Mouse (Mus musculus) lung, embryonic 14.5 days (tissue): ENCODE measurements around the gene Fhl2. TPM values are rescaled to one million over a fixed set of nuclear protein-coding genes. Genes with fewer than 3 reads are reported as not detected.
"Not testable (repeated sequence)": the region's sequence is repeated elsewhere in the genome, so short reads cannot be mapped to it uniquely, and the experiment has no call there.

Source experiments
- ATAC-seq: fragments of 200-750 bp; cut with Nextera tagmentation; 2 replicates; pipeline ENCODE4 v1.8.0; 2017; ENCODE audit warnings: mild to moderate bottlenecking, moderate TSS enrichment, moderate library complexity; ENCODE audit not compliant: insufficient read depth
- DNase-seq: peaks from one replicate; pipeline ENCODE4 v3.0.0-alpha.2; 2015
- H3K27ac ChIP-seq: fragments of 300-500 bp; sonication (generic); 2 replicates; pipeline ENCODE4 v1.5.1; 2014; ENCODE audit warnings: low read depth, mild to moderate bottlenecking, moderate library complexity
- H3K27me3 ChIP-seq: fragments of 300-500 bp; sonication (generic); 2 replicates; pipeline ENCODE4 v1.6.1; 2014; ENCODE audit warnings: low read length, control low read depth; ENCODE audit not compliant: insufficient read depth
- H3K36me3 ChIP-seq: fragments of 300-500 bp; sonication (generic); 2 replicates; pipeline ENCODE4 v1.6.1; 2014; ENCODE audit warnings: control low read depth; ENCODE audit not compliant: insufficient read depth
- H3K4me1 ChIP-seq: fragments of 300-500 bp; sonication (generic); 2 replicates; pipeline ENCODE4 v1.6.1; 2014; ENCODE audit warnings: antibody characterized with exemption, control low read depth; ENCODE audit not compliant: insufficient read depth
- H3K4me2 ChIP-seq: fragments of 300-500 bp; sonication (generic); 2 replicates; pipeline ENCODE4 v1.6.1; 2014; ENCODE audit warnings: mild to moderate bottlenecking
- H3K4me3 ChIP-seq: fragments of 300-500 bp; sonication (generic); 2 replicates; pipeline ENCODE4 v1.5.1; 2014; ENCODE audit warnings: low read depth, low read length
- H3K9ac ChIP-seq: fragments of 300-500 bp; sonication (generic); 2 replicates; pipeline ENCODE4 v1.6.1; 2014
- H3K9me3 ChIP-seq: fragments of 300-500 bp; sonication (generic); 2 replicates; pipeline ENCODE4 v1.6.1; 2016; ENCODE audit warnings: low read depth, low read length, control low read depth
- CTCF ChIP-seq: IDR thresholded peaks from 2 replicates; pipeline ENCODE4 v1.5.1; 2016; ENCODE audit warnings: antibody characterized with exemption, low read depth
- WGBS: fragments of 180-500 bp; shearing (Covaris S2); extraction: QIAGEN DNeasy Blood & Tissue Kit; methylation state at CpG from one replicate; pipeline ENCODE4 v1.1.7; 2014; 5-methylcytosine and 5-hydroxymethylcytosine counted together
- polyA plus RNA-seq: library from polyadenylated mRNA; unstranded; fragments of >200 nt; fragmentation: Nextera tagmentation; extraction: Ambion mirVana; gene quantifications from 2 replicates; pipeline ENCODE4 v1.2.1, GENCODE M21; 2014

Fhl2 gene
- polyA plus RNA-seq, 1 experiment from 2014 or later = 30.1 TPM

GRCm38 (mm10) chr1:43142849-43143248 lies 53.9 kb downstream of the Fhl2 start:
- H3K36me3 ChIP-seq = no peaks in the 10 kb centered on the region
- H3K27ac ChIP-seq = no peak overlapping the region
- no peaks in the 10 kb centered on the region for H3K27me3 ChIP-seq
- H3K4me1 ChIP-seq = no peaks in the 10 kb centered on the region
- DNase-seq (no peak), ATAC-seq (no peak)
- H3K9me3 ChIP-seq = no peaks in the 10 kb centered on the region
- WGBS = 77% methylated on average over 6 of the region's 6 CpGs
- H3K4me3 ChIP-seq = no peak overlapping the region
- no peak overlapping the region for H3K9ac ChIP-seq
- H3K4me2 ChIP-seq = no peak overlapping the region
- no peak for TF ChIP-seq CTCF

- Histone ChIP-seq H3K36me3 (no peaks in the 10 kb centered on the region), H3K4me1 (no peaks in the 10 kb centered on the region), H3K27me3 (no peaks in the 10 kb centered on the region), H3K4me2 (no peak overlapping the region), H3K27ac (no peak overlapping the region), H3K9me3 (no peaks in the 10 kb centered on the region), H3K9ac (no peak overlapping the region), H3K4me3 (no peak overlapping the region)
- TF ChIP-seq CTCF = no peak
- 55% methylated on average over 11 of the region's 11 CpGs for WGBS
- peak; percentile 28; the same call in 1 of the 2 replicates for ATAC-seq
- peak; percentile 45 for DNase-seq
Observed at GRCm38 (mm10) chr1:43141555-43141961, 55.2 kb downstream of the Fhl2 start.

DNA sequence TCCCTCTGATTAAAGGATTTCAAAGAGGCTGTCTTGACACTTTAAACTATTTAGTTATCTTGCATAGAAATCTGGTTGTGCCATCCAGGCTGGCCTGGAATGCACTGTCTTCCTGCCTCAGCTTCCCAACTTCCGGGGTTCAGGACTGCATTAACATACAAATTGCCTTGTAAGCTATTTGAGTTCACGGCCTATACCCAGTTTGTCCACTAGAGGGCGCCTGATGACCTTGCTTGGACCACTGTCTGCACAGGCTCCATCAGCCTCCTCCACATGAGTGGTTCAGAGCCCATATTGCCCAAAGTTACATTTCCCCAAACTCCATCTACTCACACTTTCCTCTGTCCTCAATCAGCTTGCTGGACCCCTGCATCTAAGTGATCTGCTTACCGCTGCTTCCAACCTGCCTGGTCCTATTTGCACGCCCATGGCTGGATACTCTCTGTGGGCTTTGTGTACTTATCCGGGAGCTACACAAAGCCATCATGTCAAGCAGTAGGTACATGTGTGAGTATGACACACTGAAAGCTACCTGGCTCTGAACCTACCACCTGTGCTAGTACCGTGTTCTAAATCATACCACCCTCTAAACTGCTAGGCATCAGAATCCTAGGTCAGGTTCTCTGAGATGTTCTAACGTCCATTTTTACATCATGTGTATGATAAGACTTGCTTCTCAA lies 57.1 kb downstream of the Fhl2 start:
- Histone ChIP-seq H3K36me3 (peaks cover 4% of the 10 kb centered on the region; the same call in 1 of the 2 replicates), H3K27ac (no peak overlapping the region)
- ATAC-seq = peak; percentile 80

GRCm38 (mm10) chr1:43138268-43138812 lies 58.4 kb downstream of the Fhl2 start:
- 64% methylated on average over 15 of the region's 15 CpGs for WGBS
- H3K36me3 ChIP-seq = peaks cover 4% of the 10 kb centered on the region; the same call in 1 of the 2 replicates
- no peak overlapping the region for H3K4me2 ChIP-seq
- H3K27me3 ChIP-seq = no peaks in the 10 kb centered on the region
- H3K4me1 ChIP-seq = no peaks in the 10 kb centered on the region
- H3K4me3 ChIP-seq = no peak overlapping the region
- no peak overlapping the region for H3K27ac ChIP-seq
- DNase-seq (no peak), ATAC-seq (no peak)
- H3K9ac ChIP-seq = no peak overlapping the region
- peak; percentile 55 for TF ChIP-seq CTCF
- H3K9me3 ChIP-seq = no peaks in the 10 kb centered on the region

More for the DNA sequence above, 57.1 kb downstream of the Fhl2 start:
- Histone ChIP-seq H3K4me2 (no peak overlapping the region), H3K27me3 (no peaks in the 10 kb centered on the region), H3K4me3 (no peak overlapping the region), H3K9ac (no peak overlapping the region), H3K9me3 (no peaks in the 10 kb centered on the region), H3K4me1 (no peaks in the 10 kb centered on the region)
- peak; percentile 99 for TF ChIP-seq CTCF
- WGBS = 50% methylated on average over 8 of the region's 8 CpGs
- DNase-seq = peak; percentile 97

DNA sequence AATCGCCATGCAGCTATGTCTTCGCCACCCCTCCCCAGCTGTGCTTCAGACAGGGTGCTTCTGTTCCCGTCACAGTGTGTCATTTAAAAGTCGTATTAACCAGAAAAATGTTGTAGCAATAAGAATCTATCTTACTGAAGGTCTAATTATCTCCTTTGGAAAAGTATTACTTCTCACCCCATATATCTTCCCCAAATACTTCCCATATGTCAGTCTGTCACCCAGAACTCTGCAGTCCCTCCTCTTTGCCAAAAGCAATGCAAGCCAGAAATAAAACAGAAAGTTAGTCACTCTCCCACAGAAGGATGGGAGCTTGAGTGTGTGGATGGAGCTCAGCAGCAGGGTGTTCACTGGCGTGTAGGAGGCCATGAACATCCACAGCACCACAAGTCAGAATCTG lies 59.5 kb downstream of the Fhl2 start:
- DNase-seq (no peak), ATAC-seq (no peak)
- Histone ChIP-seq H3K27me3 (no peaks in the 10 kb centered on the region), H3K4me2 (no peak overlapping the region), H3K36me3 (peaks cover 4% of the 10 kb centered on the region; the same call in 1 of the 2 replicates), H3K4me1 (no peaks in the 10 kb centered on the region), H3K9me3 (no peaks in the 10 kb centered on the region), H3K4me3 (no peak overlapping the region), H3K9ac (no peak overlapping the region), H3K27ac (no peak overlapping the region)
- no peak for TF ChIP-seq CTCF
- 64% methylated on average over 5 of the region's 5 CpGs for WGBS

- not testable (repeated sequence) for H3K27me3 ChIP-seq, ATAC-seq, DNase-seq, H3K4me1 ChIP-seq, H3K4me3 ChIP-seq, H3K9me3 ChIP-seq, H3K27ac ChIP-seq, H3K9ac ChIP-seq, H3K4me2 ChIP-seq, H3K36me3 ChIP-seq
- WGBS = 63% methylated on average over 2 of the region's 2 CpGs
Observed at GRCm38 (mm10) chr1:43136488-43137029, 60.2 kb downstream of the Fhl2 start.

DNA sequence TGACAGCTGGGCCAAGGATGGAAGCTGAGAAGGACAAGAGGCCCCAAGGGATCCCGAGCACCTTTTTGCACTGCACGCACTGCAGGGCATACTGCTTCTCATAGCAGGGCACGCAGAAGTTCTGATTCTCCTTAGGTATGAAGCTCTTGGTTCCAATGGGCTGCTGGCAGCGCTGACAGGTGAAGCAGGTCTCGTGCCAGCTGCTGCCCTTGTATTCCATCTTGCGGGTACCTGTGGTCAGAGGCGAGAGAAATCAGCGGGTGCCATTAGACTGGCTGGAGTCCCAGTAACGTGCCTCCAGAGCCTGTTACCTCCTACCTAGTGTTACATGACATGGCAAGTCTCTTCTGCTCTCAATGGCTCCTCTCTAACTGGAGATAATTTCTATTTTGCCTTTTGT lies 65.2 kb downstream of the Fhl2 start:
- no peak overlapping the region for H3K4me2 ChIP-seq
- no peaks in the 10 kb centered on the region for H3K9me3 ChIP-seq
- no peaks in the 10 kb centered on the region for H3K4me1 ChIP-seq
- H3K9ac ChIP-seq = no peak overlapping the region
- WGBS = 89% methylated on average over 9 of the region's 9 CpGs
- no peak for DNase-seq
- no peak overlapping the region for H3K4me3 ChIP-seq
- peaks cover 15% of the 10 kb centered on the region for H3K36me3 ChIP-seq
- no peak for TF ChIP-seq CTCF
- H3K27me3 ChIP-seq = no peaks in the 10 kb centered on the region
- no peak for ATAC-seq
- H3K27ac ChIP-seq = no peak overlapping the region
